Mouse (Mus musculus) small intestine, adult 2 months (tissue): ENCODE measurements around the gene Sh3pxd2a. TPM values are rescaled to one million over a fixed set of nuclear protein-coding genes. Genes with fewer than 3 reads are reported as not detected.
A peak's percentile ranks its signal among the peaks of the same experiment; 100 is the strongest.

ENCODE experiments used
- H3K27ac ChIP-seq: fragments of 200-500 bp; 2 replicates; pipeline ENCODE4 v1.5.1; 2012; ENCODE audit warnings: low read depth, low read length, control low read depth, inconsistent platforms; ENCODE audit not compliant: insufficient read depth
- H3K27me3 ChIP-seq: fragments of 200-500 bp; 2 replicates; pipeline ENCODE4 v1.6.1; 2012; ENCODE audit warnings: mild to moderate bottlenecking, moderate library complexity, low read length, inconsistent platforms; ENCODE audit not compliant: control insufficient read depth, insufficient read depth
- H3K36me3 ChIP-seq: fragments of 200-500 bp; 2 replicates; pipeline ENCODE4 v1.6.1; 2012; ENCODE audit warnings: mild to moderate bottlenecking, low read length, control low read depth, inconsistent platforms; ENCODE audit not compliant: control insufficient read depth, insufficient read depth
- H3K4me1 ChIP-seq: fragments of 200-500 bp; 2 replicates; pipeline ENCODE4 v1.6.1; 2012; ENCODE audit warnings: low read length, inconsistent platforms, mixed read lengths; ENCODE audit not compliant: control insufficient read depth, insufficient read depth, insufficient read length
- H3K4me3 ChIP-seq: fragments of 200-500 bp; 2 replicates; pipeline ENCODE4 v1.5.1; 2012; ENCODE audit warnings: low read depth, mild to moderate bottlenecking, control low read depth, inconsistent platforms, low read length, moderate library complexity
- CTCF ChIP-seq: fragments of 200-500 bp; IDR thresholded peaks from 2 replicates; pipeline ENCODE4 v1.5.1; 2012; ENCODE audit warnings: low read depth, mild to moderate bottlenecking, control low read depth, inconsistent platforms, low read length, moderate library complexity, mixed read lengths; ENCODE audit not compliant: insufficient replicate concordance, insufficient read length; ENCODE audit errors: extremely low read depth
- POLR2A ChIP-seq: fragments of 200-500 bp; IDR thresholded peaks from 2 replicates; pipeline ENCODE4 v1.6.1; 2012; ENCODE audit warnings: low read depth, mild to moderate bottlenecking, control low read depth, inconsistent platforms, low read length, moderate library complexity
- WGBS: fragments of 180-500 bp; shearing (Covaris S2); methylation state at CpG from one replicate; pipeline ENCODE4 v1.1.7; 2018; 5-methylcytosine and 5-hydroxymethylcytosine counted together
- polyA plus RNA-seq: library from polyadenylated mRNA; depleted of rRNA; stranded (reverse); fragments of >200 nt; gene quantifications from 2 replicates; pipeline ENCODE4 v1.2.3, GENCODE M21; 2012

Gene Sh3pxd2a
- polyA plus RNA-seq, 1 experiment = 6.3 TPM

DNA sequence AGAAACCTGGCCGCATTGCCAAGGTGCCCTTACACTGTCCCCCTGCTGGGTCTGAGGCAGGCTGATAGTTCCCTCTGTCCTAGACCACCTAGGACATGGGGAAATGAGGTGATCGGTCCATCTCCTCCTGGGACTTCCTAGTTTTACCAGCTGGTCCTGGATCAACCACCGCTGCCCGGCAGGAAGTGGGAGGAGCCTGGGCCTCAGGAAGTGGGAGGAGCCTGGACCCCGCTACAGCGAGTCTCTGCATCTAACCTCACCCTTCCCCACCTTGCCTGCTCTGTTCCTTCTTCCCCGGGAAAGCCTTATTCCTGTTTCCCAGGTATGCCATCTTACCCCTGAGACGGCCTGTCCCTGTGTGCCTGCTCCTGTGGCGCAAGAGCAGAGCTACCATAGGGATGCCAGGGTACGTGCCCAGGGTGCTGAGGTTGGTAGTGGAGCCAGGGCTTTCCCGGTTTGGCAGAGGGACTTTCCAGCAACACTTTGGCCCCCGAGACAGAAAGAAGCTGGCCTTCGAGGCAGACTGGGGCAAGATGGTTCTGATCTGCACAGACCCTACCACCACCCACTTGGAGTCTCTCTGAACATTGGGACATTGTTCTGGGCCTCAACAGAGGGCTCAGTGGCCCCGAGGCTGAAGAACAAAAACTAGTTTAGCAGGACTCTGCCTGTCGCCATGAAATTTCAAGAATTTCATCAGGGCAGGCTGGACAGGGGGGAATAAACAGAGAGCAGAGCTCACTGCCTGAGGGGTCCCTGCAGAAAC lies 104.9 kb downstream of the Sh3pxd2a start:
- H3K4me3 ChIP-seq = peak overlapping the region; percentile 46
- WGBS = 70% methylated on average over 15 of the region's 15 CpGs
- no peaks in the 10 kb centered on the region for H3K4me1 ChIP-seq
- H3K27ac ChIP-seq = no peak overlapping the region
- H3K36me3 ChIP-seq = no peaks in the 10 kb centered on the region
- H3K27me3 ChIP-seq = no peaks in the 10 kb centered on the region
- no peak for TF ChIP-seq CTCF
- 0 out of 2 replicates have a peak, but pooled peaks have one; percentile 6 for TF ChIP-seq POLR2A

DNA sequence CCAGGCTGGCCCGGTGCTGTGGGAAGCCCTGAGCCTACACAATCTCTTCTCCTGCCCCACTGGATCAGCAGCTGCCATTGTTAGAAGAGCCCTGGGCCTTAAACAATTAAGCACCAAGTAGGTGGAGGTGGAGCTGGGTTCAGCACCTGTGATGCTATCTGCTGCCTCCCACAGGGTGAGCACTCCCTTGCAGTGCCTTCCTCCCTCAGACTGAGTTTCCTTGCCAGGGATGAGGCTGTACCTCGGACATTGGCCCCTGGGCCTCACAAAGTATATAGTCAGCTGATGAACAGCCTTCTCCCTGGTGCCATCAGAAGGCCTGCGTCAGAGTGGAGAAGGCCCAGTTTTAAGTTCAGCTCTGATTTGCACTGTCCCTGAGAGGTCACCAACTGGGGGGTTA lies 106.9 kb downstream of the Sh3pxd2a start:
- H3K27ac ChIP-seq = no peak overlapping the region
- TF ChIP-seq POLR2A = no peak
- TF ChIP-seq CTCF = no peak
- 58% methylated on average over 3 of the region's 3 CpGs for WGBS
- H3K27me3 ChIP-seq = no peaks in the 10 kb centered on the region
- no peak overlapping the region for H3K4me3 ChIP-seq
- H3K4me1 ChIP-seq = no peaks in the 10 kb centered on the region
- no peaks in the 10 kb centered on the region for H3K36me3 ChIP-seq

DNA sequence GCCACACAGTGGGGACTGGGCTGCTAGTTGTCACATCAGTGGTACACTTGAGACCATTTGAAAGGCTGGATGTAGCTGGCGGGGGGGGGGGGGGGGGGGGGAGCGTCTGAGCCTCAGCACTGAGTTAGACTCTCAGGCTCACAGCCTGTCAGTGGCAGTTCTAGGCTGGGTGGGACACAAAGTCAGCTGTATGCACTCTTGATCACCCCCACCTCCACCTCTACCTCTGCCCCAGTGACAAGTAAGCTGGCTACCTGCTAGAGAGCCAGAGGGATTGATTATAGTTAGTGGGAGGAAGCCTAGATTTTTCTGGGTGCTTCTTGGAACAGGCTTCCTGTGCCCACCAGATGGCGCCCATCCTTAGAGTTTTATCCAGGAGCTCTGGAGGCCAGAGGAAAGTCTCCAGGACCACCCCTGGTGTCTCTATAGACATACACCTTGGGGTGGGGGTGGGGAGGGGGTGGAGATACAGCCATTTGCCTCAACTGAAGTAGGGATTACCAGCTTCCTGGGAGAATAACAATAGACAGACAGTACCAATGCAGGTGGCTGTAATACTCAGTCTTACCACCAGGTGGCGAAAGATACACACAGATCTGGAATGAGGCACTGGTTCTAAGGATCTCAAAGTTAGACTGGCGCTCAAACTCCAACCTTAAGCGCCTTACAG lies 107.9 kb downstream of the Sh3pxd2a start:
- Histone ChIP-seq H3K27me3 (no peaks in the 10 kb centered on the region), H3K4me1 (no peaks in the 10 kb centered on the region), H3K27ac (no peak overlapping the region), H3K4me3 (no peak overlapping the region), H3K36me3 (no peaks in the 10 kb centered on the region)
- peak; percentile 100; the same call in 1 of the 2 replicates for TF ChIP-seq CTCF
- TF ChIP-seq POLR2A = no peak
- WGBS = 17% methylated on average over 6 of the region's 6 CpGs

DNA sequence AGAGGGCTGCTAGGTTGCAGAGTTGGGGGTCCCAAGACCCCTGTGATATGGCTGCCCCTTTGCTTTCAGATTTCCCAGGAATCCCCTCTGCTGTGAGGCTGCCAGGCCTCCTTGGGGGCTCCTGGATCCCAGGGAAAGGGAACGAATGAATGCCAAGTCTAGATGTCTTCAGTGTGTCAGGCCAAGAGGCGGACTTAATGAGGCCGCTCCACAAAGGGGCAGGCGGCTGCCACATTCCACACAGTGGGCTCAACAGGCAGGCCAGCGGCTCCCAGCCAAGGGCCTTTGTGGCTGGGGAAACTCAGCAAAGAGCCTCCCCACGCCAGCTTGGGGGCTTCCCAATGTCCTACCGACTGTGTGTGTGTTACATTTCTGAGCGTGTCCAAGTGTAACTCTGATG lies 109.7 kb downstream of the Sh3pxd2a start:
- H3K4me1 ChIP-seq = no peaks in the 10 kb centered on the region
- TF ChIP-seq CTCF (no peak), POLR2A (no peak)
- H3K27ac ChIP-seq = no peak overlapping the region
- 93% methylated on average over 8 of the region's 8 CpGs for WGBS
- H3K27me3 ChIP-seq = no peaks in the 10 kb centered on the region
- H3K36me3 ChIP-seq = no peaks in the 10 kb centered on the region
- no peak overlapping the region for H3K4me3 ChIP-seq

DNA sequence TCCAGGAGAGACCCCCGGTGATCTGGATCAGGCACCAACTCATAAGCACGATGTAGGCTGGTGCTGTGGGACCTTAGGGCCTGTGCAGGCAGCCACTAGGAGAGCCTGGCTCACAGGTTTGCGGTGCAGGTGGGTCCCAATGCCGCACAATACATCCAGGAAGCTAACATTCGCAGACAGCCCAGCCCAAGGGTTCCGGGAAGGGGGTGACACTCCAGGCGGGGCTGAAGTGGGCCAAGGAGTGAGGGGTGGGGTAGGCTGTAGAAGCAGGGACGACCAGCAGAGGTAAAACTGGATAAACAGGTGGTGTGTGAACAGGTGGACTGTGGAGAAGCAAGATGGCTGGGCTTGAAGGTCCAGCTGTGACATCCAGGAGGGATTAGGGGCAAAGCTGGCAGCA lies 115.2 kb downstream of the Sh3pxd2a start:
- Histone ChIP-seq H3K4me3 (no peak overlapping the region), H3K27me3 (no peaks in the 10 kb centered on the region), H3K27ac (no peak overlapping the region), H3K4me1 (no peaks in the 10 kb centered on the region), H3K36me3 (no peaks in the 10 kb centered on the region)
- 70% methylated on average over 8 of the region's 8 CpGs for WGBS
- TF ChIP-seq POLR2A (no peak), CTCF (no peak)

DNA sequence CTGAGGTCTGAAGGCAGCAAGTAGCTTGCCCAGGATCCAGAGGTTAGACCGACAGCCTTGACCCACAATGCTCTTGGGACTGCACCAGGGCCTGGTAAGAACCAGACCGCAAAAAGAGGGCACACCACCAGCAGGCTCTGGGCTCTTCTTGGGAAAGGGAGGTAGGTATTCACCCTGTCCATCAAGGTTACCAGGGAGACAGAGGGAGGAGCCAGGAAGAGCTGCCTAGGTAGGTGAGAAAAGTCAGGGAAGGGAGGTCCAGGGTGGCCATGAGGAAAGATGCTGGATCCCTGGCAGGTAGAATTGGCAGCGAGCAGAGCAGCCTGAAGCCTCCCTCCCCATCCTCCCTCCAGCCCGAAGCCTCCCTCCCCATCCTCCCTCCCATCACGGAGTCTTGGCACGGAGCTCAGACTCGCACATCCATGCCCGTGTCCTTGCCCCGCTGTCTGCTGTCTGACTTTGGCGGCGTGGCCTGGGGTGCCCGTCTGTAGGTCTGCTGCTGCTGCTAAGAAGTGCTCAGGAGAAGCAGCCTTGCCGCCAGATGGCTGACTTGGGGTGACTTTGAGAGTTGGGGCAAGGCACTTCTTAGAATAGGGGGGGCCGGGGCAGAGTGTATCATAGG lies 115.7 kb downstream of the Sh3pxd2a start:
- H3K36me3 ChIP-seq = no peaks in the 10 kb centered on the region
- H3K4me3 ChIP-seq = no peak overlapping the region
- peaks cover 3% of the 10 kb centered on the region; the same call in 1 of the 2 replicates for H3K27me3 ChIP-seq
- H3K27ac ChIP-seq = no peak overlapping the region
- 83% methylated on average over 14 of the region's 14 CpGs for WGBS
- TF ChIP-seq POLR2A (no peak), CTCF (no peak)
- H3K4me1 ChIP-seq = no peaks in the 10 kb centered on the region

DNA sequence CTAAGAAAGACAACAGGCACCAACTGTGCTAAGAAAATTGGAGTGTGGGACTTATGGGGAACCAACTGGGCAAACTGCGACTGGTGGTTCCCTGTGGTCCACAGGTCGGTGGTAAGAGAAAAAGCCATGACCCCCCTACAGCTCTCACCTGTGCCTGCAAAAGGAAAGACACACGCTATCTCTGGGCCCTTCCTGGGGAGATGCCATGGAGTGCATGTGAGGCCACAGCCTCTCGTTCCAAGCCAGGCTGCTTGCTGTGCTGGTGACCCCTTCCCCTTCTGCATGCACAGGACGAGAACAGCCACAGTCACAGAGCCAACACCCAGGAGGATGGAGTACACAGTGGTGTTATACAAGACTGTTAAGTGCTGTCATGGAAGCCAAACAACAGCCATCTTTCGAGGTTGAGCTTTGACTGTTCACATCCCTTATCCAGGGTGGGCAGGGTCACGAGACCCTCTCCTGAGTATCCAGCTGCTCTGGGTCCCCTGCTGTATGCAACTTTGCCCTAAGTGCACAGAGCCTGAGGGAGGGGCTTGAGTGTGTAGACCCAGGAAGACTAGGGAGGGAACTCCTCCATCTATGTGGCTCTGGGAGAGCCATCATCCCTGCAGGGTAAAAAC lies 117.1 kb downstream of the Sh3pxd2a start:
- Histone ChIP-seq H3K36me3 (no peaks in the 10 kb centered on the region), H3K4me3 (no peak overlapping the region), H3K27me3 (peaks cover 7% of the 10 kb centered on the region; the same call in 1 of the 2 replicates), H3K4me1 (no peaks in the 10 kb centered on the region), H3K27ac (no peak overlapping the region)
- TF ChIP-seq POLR2A (no peak), CTCF (no peak)
- 85% methylated on average over 7 of the region's 7 CpGs for WGBS
